Mouse (Mus musculus) limb, embryonic 15.5 days (tissue): ENCODE measurements around the gene Rab30. TPM values are rescaled to one million over a fixed set of nuclear protein-coding genes. Genes with fewer than 3 reads are reported as not detected.

ENCODE experiments used
- ATAC-seq: fragments of 200-750 bp; cut with Nextera tagmentation; 2 replicates; pipeline ENCODE4 v1.8.0; 2017; ENCODE audit warnings: low read depth, moderate TSS enrichment; ENCODE audit not compliant: insufficient number of reproducible peaks, low FRiP score, low TSS enrichment
- H3K27ac ChIP-seq: fragments of 300-500 bp; sonication (generic); 2 replicates; pipeline ENCODE4 v1.5.1; 2015; ENCODE audit warnings: moderate library complexity, mild to moderate bottlenecking, inconsistent platforms
- H3K27me3 ChIP-seq: fragments of 300-500 bp; sonication (generic); 2 replicates; pipeline ENCODE4 v1.6.1; 2015; ENCODE audit warnings: inconsistent platforms
- H3K36me3 ChIP-seq: fragments of 300-500 bp; sonication (generic); 2 replicates; pipeline ENCODE4 v1.6.1; 2015; ENCODE audit warnings: inconsistent platforms
- H3K4me1 ChIP-seq: fragments of 300-500 bp; sonication (generic); 2 replicates; pipeline ENCODE4 v1.6.1; 2015; ENCODE audit warnings: inconsistent platforms
- H3K4me2 ChIP-seq: fragments of 300-500 bp; sonication (generic); 2 replicates; pipeline ENCODE4 v1.6.1; 2015; ENCODE audit warnings: mild to moderate bottlenecking, inconsistent platforms
- H3K4me3 ChIP-seq: fragments of 300-500 bp; sonication (generic); 2 replicates; pipeline ENCODE4 v1.5.1; 2015; ENCODE audit warnings: mild to moderate bottlenecking, inconsistent platforms
- H3K9ac ChIP-seq: fragments of 300-500 bp; sonication (generic); 2 replicates; pipeline ENCODE4 v1.6.1; 2015; ENCODE audit warnings: inconsistent platforms
- H3K9me3 ChIP-seq: fragments of 300-500 bp; sonication (generic); 2 replicates; pipeline ENCODE4 v1.6.1; 2016; ENCODE audit warnings: inconsistent platforms
- WGBS: fragments of 180-500 bp; shearing (Covaris S2); methylation state at CpG from one replicate; pipeline ENCODE4 v1.1.7; 2015; 5-methylcytosine and 5-hydroxymethylcytosine counted together
- polyA plus RNA-seq: library from polyadenylated mRNA; unstranded; fragments of >200 nt; fragmentation: Nextera tagmentation; extraction: Ambion mirVana; gene quantifications from 2 replicates; pipeline ENCODE4 v1.2.1, GENCODE M21; 2015

Gene Rab30
- polyA plus RNA-seq, 1 experiment from 2014 or later, result 22.4 TPM

DNA sequence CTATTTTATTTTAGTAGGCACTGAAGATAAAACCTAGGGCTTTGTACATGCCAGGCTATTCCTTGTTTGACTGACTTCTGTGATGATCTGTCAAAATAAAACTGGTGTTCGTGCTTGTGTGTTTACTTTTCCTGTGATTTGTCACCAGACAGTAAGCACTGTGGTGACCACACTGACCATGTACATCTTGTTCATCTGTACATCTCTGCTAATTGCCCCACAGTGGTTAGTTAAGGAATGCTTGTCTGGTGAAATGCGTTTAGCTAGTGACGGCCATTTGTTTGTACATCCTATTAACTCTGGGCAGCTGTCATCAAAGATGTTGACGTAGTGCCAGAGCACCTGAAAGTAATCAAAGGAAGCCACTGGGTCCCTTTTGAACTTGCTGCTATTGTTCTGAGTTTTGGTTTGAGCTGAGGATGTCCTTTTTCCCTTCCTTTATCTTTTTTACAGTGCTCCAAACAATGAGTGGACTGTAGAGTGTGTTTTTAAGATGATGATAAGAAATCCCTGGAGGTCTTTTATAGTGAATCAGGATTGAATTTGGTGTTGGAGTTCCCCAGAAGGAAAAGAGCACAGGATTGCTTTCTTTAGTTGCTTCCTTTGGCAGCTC is 149.3 kb downstream of the Rab30 start:
- ATAC-seq, result no peak
- no peaks in the 10 kb centered on the region for H3K9me3 ChIP-seq
- H3K9ac ChIP-seq, result no peak overlapping the region
- H3K27ac ChIP-seq, result no peak overlapping the region
- no peaks in the 10 kb centered on the region for H3K36me3 ChIP-seq
- 21% methylated on average over 4 of the region's 4 CpGs for WGBS
- H3K27me3 ChIP-seq, result no peaks in the 10 kb centered on the region
- no peaks in the 10 kb centered on the region for H3K4me1 ChIP-seq
- H3K4me2 ChIP-seq, result no peak overlapping the region
- H3K4me3 ChIP-seq, result no peak overlapping the region

DNA sequence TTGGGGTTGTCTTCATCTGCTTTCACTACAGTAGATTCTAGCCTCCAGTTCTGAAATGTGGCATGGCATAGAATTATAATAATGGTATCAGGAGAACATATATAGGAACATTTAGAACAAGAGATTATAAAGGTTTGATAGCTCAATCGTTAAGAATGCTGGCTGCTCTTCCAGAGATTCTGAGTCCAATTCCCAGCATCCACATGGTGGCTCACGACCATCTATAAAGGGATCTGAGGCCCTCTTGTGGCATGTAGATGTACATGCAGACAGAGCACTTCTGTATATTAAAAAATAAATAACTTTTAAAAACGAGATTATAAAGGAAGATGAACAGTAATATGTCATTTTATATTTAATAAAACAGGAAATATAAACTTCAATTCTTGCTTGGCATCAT is 152.1 kb downstream of the Rab30 start:
- WGBS, result 50% methylated on average over 3 of the region's 3 CpGs
- no peaks in the 10 kb centered on the region for H3K9me3 ChIP-seq
- ATAC-seq, result no peak
- no peak overlapping the region for H3K9ac ChIP-seq
- H3K4me2 ChIP-seq, result no peak overlapping the region
- no peaks in the 10 kb centered on the region for H3K4me1 ChIP-seq
- no peak overlapping the region for H3K4me3 ChIP-seq
- no peaks in the 10 kb centered on the region for H3K27me3 ChIP-seq
- no peak overlapping the region for H3K27ac ChIP-seq
- H3K36me3 ChIP-seq, result no peaks in the 10 kb centered on the region

Other genes with a start within 250 kb of the Rab30 start
- gene Ccdc90b, start 180.5 kb upstream of the Rab30 start, polyA plus RNA-seq, result 50.9 and 53.1 TPM in 2 replicates
- 5.7 and 6.1 TPM in 2 replicates for gene Ankrd42, start 104.5 kb upstream of the Rab30 start, polyA plus RNA-seq
- gene Pcf11, start 71.7 kb upstream of the Rab30 start, polyA plus RNA-seq, result 18.8 and 23.0 TPM in 2 replicates
- gene Ddias, start 132.6 kb downstream of the Rab30 start, polyA plus RNA-seq, result 9.6 and 10.4 TPM in 2 replicates
- gene Prcp, start 132.9 kb downstream of the Rab30 start, polyA plus RNA-seq, result 25.3 and 26.5 TPM in 2 replicates